Mouse (Mus musculus): ENCODE results near the gene Slco1b2. TPM values are rescaled to one million over a fixed set of nuclear protein-coding genes. Genes with fewer than 3 reads are reported as not detected.
"Not testable (repeated sequence)": the region's sequence is repeated elsewhere in the genome, so short reads cannot be mapped to it uniquely, and the experiment has no call there.

Slco1b2 gene
- total RNA-seq (2021) = 6.1 TPM in 1 of 2 replicates, not detected in the other
- long read RNA-seq, partial matches to known transcripts = 79 of 407 reads
- long read RNA-seq, other reads (novel, unspliced or antisense) = 327 of 407 reads

- DNase-seq = no peak
Measured at GRCm38 (mm10) chr6:141629291-141629690, at the start of gene Slco1b2. Gene Slco1b2 (plus strand): TSS chr6:141629518.

- DNase-seq = no peak
Measured at GRCm38 (mm10) chr6:141584791-141585403, 44.4 kb upstream of the Slco1b2 start.

GRCm38 (mm10) chr6:141590002-141590401 is 39.3 kb upstream of the Slco1b2 start:
- DNase-seq = no peak

- DNase-seq = not testable (repeated sequence)
Measured at GRCm38 (mm10) chr6:141590598-141591200, 38.6 kb upstream of the Slco1b2 start.

GRCm38 (mm10) chr6:141596081-141596480 is 33.2 kb upstream of the Slco1b2 start:
- no peak for DNase-seq

GRCm38 (mm10) chr6:141597037-141597436 is 32.3 kb upstream of the Slco1b2 start:
- DNase-seq = no peak

- no peak for DNase-seq
Measured at GRCm38 (mm10) chr6:141600940-141601339, 28.4 kb upstream of the Slco1b2 start.

- DNase-seq = peak; percentile 12
Measured at GRCm38 (mm10) chr6:141610702-141611260, 18.5 kb upstream of the Slco1b2 start.

GRCm38 (mm10) chr6:141614017-141614416 is 15.3 kb upstream of the Slco1b2 start:
- no peak for DNase-seq

- DNase-seq = no peak
Measured at GRCm38 (mm10) chr6:141615348-141615747, 14.0 kb upstream of the Slco1b2 start.

GRCm38 (mm10) chr6:141632935-141633334 is 3.6 kb downstream of the Slco1b2 start:
- DNase-seq = peak; percentile 48

- no peak for DNase-seq
Measured at GRCm38 (mm10) chr6:141635250-141635649, 5.9 kb downstream of the Slco1b2 start.

GRCm38 (mm10) chr6:141640639-141641038 is 11.3 kb downstream of the Slco1b2 start:
- peak; percentile 11 for DNase-seq

- DNase-seq = no peak
Measured at GRCm38 (mm10) chr6:141687008-141687407, 57.7 kb downstream of the Slco1b2 start.

GRCm38 (mm10) chr6:141691246-141691645 is 61.9 kb downstream of the Slco1b2 start:
- no peak for DNase-seq

Other genes with a start within 250 kb of the Slco1b2 start
- 0.21 TPM in 1 of 2 replicates, not detected in the other for gene Slco1c1, start 105.2 kb upstream of the Slco1b2 start, total RNA-seq (2021)
- not detected in 2 replicates for gene Gm5724, start 144.3 kb downstream of the Slco1b2 start, total RNA-seq (2021)
- 0.58 and 1.4 TPM in 2 replicates for gene Slco1a4, start 226.7 kb downstream of the Slco1b2 start, total RNA-seq (2021)